Mouse (Mus musculus) E14TG2a.4 (cell line): Measurements from ENCODE around the gene Clptm1.

Experiments
- CTCF ChIP-seq: conservative IDR thresholded peaks from 2 replicates; pipeline ENCODE4 v1.5.1; 2014; ENCODE audit warnings: low read length
- NANOG ChIP-seq: IDR thresholded peaks from 2 replicates; pipeline ENCODE4 v1.6.1; 2014; ENCODE audit warnings: borderline replicate concordance, low read length, mixed read lengths
- POU5F1 ChIP-seq: IDR thresholded peaks from 2 replicates; pipeline ENCODE4 v1.6.1; 2014; ENCODE audit warnings: low read length, borderline replicate concordance

DNA sequence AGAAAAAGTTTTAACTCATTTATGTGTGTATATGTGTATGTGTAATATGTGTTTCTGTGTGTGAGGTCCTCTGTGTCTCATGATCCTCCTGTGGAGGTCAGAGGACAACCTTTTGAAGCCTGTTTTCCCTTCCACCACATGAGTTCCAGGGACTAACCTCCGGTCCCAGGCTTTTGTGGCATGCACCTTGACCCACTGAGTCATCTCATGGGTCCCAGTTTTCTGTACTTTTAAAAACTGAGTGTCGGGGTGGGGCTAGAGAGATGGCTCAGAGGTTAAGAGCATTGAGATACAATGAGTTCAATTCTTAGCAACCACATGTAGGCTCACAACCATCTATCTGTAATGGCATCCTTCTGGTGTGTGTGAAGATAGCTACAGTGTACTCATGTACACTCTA is 15.9 kb upstream of the Clptm1 start:
- no peak for TF ChIP-seq CTCF
- TF ChIP-seq POU5F1 = no peak
- no peak for TF ChIP-seq NANOG
